Mouse (Mus musculus) neural tube, embryonic 11.5 days (tissue): ENCODE results near the gene Tmem151a. TPM values are rescaled to one million over a fixed set of nuclear protein-coding genes. Genes with fewer than 3 reads are reported as not detected.
A peak's percentile ranks its signal among the peaks of the same experiment; 100 is the strongest.
"Not testable (repeated sequence)": the region's sequence is repeated elsewhere in the genome, so short reads cannot be mapped to it uniquely, and the experiment has no call there.

Source experiments
- ATAC-seq: fragments of 200-750 bp; cut with Nextera tagmentation; 2 replicates; pipeline ENCODE4 v1.8.0; 2017; ENCODE audit warnings: moderate number of reproducible peaks, mild to moderate bottlenecking, moderate TSS enrichment, moderate library complexity; ENCODE audit not compliant: insufficient read depth, low FRiP score, low TSS enrichment
- DNase-seq: peaks from one replicate; pipeline ENCODE4 v3.0.0-alpha.2; 2015; ENCODE audit warnings: low spot score
- H3K27ac ChIP-seq: fragments of 300-500 bp; sonication (generic); 2 replicates; pipeline ENCODE4 v1.5.1; 2014; ENCODE audit warnings: low read depth, mild to moderate bottlenecking, low read length
- H3K27me3 ChIP-seq: fragments of 300-500 bp; sonication (generic); 2 replicates; pipeline ENCODE4 v1.6.1; 2014; ENCODE audit warnings: mild to moderate bottlenecking, low read length, mixed read lengths; ENCODE audit not compliant: control insufficient read depth, insufficient read depth
- H3K36me3 ChIP-seq: fragments of 300-500 bp; sonication (generic); 2 replicates; pipeline ENCODE4 v1.6.1; 2014; ENCODE audit warnings: mild to moderate bottlenecking, low read length, moderate library complexity, mixed read lengths; ENCODE audit not compliant: control insufficient read depth, insufficient read depth
- H3K4me1 ChIP-seq: fragments of 300-500 bp; sonication (generic); 2 replicates; pipeline ENCODE4 v1.6.1; 2014; ENCODE audit warnings: low read length, mixed read lengths; ENCODE audit not compliant: control insufficient read depth, insufficient read depth
- H3K4me2 ChIP-seq: fragments of 300-500 bp; sonication (generic); 2 replicates; pipeline ENCODE4 v1.6.1; 2014; ENCODE audit warnings: low read depth, mild to moderate bottlenecking, moderate library complexity
- H3K4me3 ChIP-seq: fragments of 300-500 bp; sonication (generic); 2 replicates; pipeline ENCODE4 v1.5.1; 2014; ENCODE audit warnings: low read depth, low read length
- H3K9ac ChIP-seq: fragments of 300-500 bp; sonication (generic); 2 replicates; pipeline ENCODE4 v1.6.1; 2014; ENCODE audit warnings: mild to moderate bottlenecking, low read length
- H3K9me3 ChIP-seq: fragments of 300-500 bp; sonication (generic); 2 replicates; pipeline ENCODE4 v1.6.1; 2016; ENCODE audit warnings: low read length; ENCODE audit not compliant: control insufficient read depth
- WGBS: fragments of 180-500 bp; shearing (Covaris S2); extraction: QIAGEN DNeasy Blood & Tissue Kit; methylation state at CpG from one replicate; pipeline ENCODE4 v1.1.7; 2014; 5-methylcytosine and 5-hydroxymethylcytosine counted together
- polyA plus RNA-seq: library from polyadenylated mRNA; unstranded; fragments of >200 nt; fragmentation: Nextera tagmentation; extraction: Ambion mirVana; gene quantifications from 2 replicates; pipeline ENCODE4 v1.2.1, GENCODE M21; 2014

Gene Tmem151a
- polyA plus RNA-seq, 1 experiment from 2014 or later, result 2.0 TPM

- peaks cover 11% of the 10 kb centered on the region for H3K4me1 ChIP-seq
- H3K4me2 ChIP-seq, result peak within 1 kb of the TSS; percentile 83
- DNase-seq (peak; percentile 92), ATAC-seq (peak; percentile 95)
- peaks cover 34% of the 10 kb centered on the region for H3K27me3 ChIP-seq
- WGBS, result under 1% methylated on average over 58 of the region's 58 CpGs
- peak within 1 kb of the TSS; percentile 83 for H3K4me3 ChIP-seq
- H3K36me3 ChIP-seq, result peaks cover 4% of the 10 kb centered on the region
- H3K9me3 ChIP-seq, result no peaks in the 10 kb centered on the region
- peak within 1 kb of the TSS; percentile 64; the same call in 1 of the 2 replicates for H3K27ac ChIP-seq
- H3K9ac ChIP-seq, result peak within 1 kb of the TSS; percentile 69
Measured at GRCm38 (mm10) chr19:5087884-5088728, 2.8 kb upstream of the Tmem151a start, which contains the start of gene Yif1a. Gene Yif1a (plus strand): TSS chr19:5088538.

DNA sequence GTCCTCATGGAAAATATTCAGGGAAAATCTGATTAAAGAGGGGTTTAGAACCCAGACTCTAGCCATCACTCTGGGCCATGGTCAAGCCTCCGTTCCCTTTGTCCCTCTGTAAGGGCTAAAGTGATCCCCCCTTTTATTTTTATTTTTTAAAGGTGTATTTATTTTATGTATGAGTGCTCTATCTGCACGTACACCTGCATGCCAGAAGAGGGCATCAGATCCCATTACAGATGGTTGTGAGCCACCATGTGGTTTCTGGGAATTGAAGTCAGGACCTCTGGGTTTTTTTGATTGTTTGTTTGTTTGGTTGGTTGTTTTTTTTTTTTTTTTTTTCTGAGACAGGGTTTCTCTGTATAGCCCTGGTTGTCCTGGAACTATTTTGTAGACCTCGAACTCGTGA is 1.2 kb upstream of the Tmem151a start:
- H3K4me3 ChIP-seq, H3K4me2 ChIP-seq, H3K9me3 ChIP-seq, H3K9ac ChIP-seq, H3K36me3 ChIP-seq, H3K27ac ChIP-seq, ATAC-seq, DNase-seq: not testable (repeated sequence)
- Histone ChIP-seq H3K27me3 (peaks cover 50% of the 10 kb centered on the region), H3K4me1 (peaks cover 11% of the 10 kb centered on the region)
- WGBS, result 48% methylated on average over 4 of the region's 4 CpGs

DNA sequence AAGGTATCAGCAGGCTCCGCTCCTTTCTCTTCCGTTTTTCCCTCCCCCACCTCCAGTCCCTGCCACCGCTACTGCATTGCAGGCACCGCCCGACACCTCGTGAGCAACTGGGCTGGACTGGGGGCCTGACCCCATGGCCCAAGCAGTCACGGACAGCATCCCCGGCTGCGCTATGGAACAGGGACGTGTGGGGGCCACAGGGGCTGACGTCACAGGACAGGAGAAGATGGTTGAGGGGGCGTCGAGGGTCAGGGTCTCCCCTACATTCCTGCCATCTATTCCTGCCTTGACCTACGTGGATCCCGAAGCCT is 542 bp downstream of the Tmem151a start:
- peak overlapping the region; percentile 42 for H3K4me3 ChIP-seq
- no peak overlapping the region for H3K9ac ChIP-seq
- peaks cover 65% of the 10 kb centered on the region for H3K27me3 ChIP-seq
- H3K36me3 ChIP-seq, result no peaks in the 10 kb centered on the region
- peaks cover 11% of the 10 kb centered on the region for H3K4me1 ChIP-seq
- H3K9me3 ChIP-seq, result no peaks in the 10 kb centered on the region
- no peak overlapping the region for H3K27ac ChIP-seq
- DNase-seq (no peak), ATAC-seq (no peak)
- peak overlapping the region; percentile 61 for H3K4me2 ChIP-seq
- 5% methylated on average over 15 of the region's 15 CpGs for WGBS

DNA sequence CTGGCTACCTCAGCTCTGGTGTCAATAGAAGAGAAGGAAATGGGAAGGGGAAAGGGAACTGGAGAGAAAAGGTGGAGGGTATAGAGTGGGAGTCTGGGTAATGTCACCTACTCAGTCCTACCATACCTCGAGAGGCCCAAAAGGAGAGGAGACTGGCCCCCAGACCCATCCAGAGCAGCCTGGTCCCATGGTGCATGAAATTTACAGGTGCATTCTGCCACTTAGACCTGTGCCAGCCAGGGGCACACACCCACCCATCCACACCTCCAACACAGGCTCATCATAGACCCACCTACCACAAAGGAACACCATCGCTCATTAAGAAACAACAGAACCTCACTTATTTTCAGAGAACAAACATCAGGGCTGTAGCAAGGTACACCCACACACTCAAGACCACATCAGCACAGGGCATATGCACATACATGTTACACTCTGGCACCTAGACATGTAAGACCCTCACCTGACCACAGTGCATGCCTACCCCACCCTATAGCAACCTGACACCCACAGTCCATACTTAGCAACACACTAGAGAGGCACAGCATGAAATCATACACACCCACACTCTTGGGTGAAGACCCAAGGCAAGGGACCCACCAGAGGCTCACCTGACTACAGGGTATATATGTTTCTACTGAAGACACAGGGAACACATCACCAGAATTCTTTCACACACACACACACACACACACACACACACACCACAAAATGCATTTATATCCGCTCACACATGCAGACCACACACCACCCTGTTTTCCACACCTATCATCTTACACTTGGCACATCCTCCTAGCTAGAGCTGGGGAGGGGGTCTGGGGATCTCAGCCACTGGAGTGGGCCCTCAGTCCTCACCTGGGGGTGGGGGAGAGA is 1.1 kb downstream of the Tmem151a start:
- ATAC-seq (no peak), DNase-seq (no peak)
- H3K9me3 ChIP-seq, result no peaks in the 10 kb centered on the region
- H3K4me2 ChIP-seq, result no peak overlapping the region; the same call in 1 of the 2 replicates
- no peak overlapping the region for H3K4me3 ChIP-seq
- no peak overlapping the region for H3K9ac ChIP-seq
- peaks cover 9% of the 10 kb centered on the region for H3K4me1 ChIP-seq
- H3K36me3 ChIP-seq, result no peaks in the 10 kb centered on the region
- no peak overlapping the region for H3K27ac ChIP-seq
- H3K27me3 ChIP-seq, result peaks cover 65% of the 10 kb centered on the region
- 75% methylated on average over 3 of the region's 3 CpGs for WGBS

- H3K27me3 ChIP-seq, result peaks cover 65% of the 10 kb centered on the region
- H3K9ac ChIP-seq, result no peak overlapping the region
- no peak overlapping the region for H3K4me3 ChIP-seq
- 74% methylated on average over 24 of the region's 24 CpGs for WGBS
- no peak overlapping the region for H3K4me2 ChIP-seq
- DNase-seq (no peak), ATAC-seq (no peak)
- no peaks in the 10 kb centered on the region for H3K36me3 ChIP-seq
- H3K9me3 ChIP-seq, result no peaks in the 10 kb centered on the region
- no peak overlapping the region for H3K27ac ChIP-seq
- peaks cover 4% of the 10 kb centered on the region for H3K4me1 ChIP-seq
Measured at GRCm38 (mm10) chr19:5082596-5082995, 2.7 kb downstream of the Tmem151a start.

GRCm38 (mm10) chr19:5082005-5082404 is 3.3 kb downstream of the Tmem151a start:
- Histone ChIP-seq H3K9ac (no peak overlapping the region), H3K27me3 (peaks cover 65% of the 10 kb centered on the region), H3K4me2 (no peak overlapping the region), H3K36me3 (no peaks in the 10 kb centered on the region), H3K4me3 (no peak overlapping the region), H3K4me1 (no peaks in the 10 kb centered on the region), H3K9me3 (no peaks in the 10 kb centered on the region), H3K27ac (no peak overlapping the region)
- WGBS, result 67% methylated on average over 18 of the region's 18 CpGs
- DNase-seq (no peak), ATAC-seq (no peak)

- no peaks in the 10 kb centered on the region for H3K4me1 ChIP-seq
- no peak overlapping the region for H3K4me3 ChIP-seq
- H3K27ac ChIP-seq, result no peak overlapping the region
- DNase-seq (no peak), ATAC-seq (no peak)
- H3K27me3 ChIP-seq, result peaks cover 42% of the 10 kb centered on the region
- WGBS, result 90% methylated on average over 1 of the region's 1 CpGs
- no peak overlapping the region for H3K9ac ChIP-seq
- H3K36me3 ChIP-seq, result no peaks in the 10 kb centered on the region
- H3K4me2 ChIP-seq, result no peak overlapping the region
- no peaks in the 10 kb centered on the region for H3K9me3 ChIP-seq
Measured at GRCm38 (mm10) chr19:5079279-5079678, 6.1 kb downstream of the Tmem151a start.

GRCm38 (mm10) chr19:5073518-5073917 is 11.8 kb downstream of the Tmem151a start:
- Histone ChIP-seq H3K9ac (no peak overlapping the region), H3K27me3 (peaks cover 20% of the 10 kb centered on the region), H3K4me2 (no peak overlapping the region), H3K4me3 (no peak overlapping the region), H3K4me1 (peaks cover 17% of the 10 kb centered on the region), H3K27ac (no peak overlapping the region), H3K36me3 (no peaks in the 10 kb centered on the region), H3K9me3 (no peaks in the 10 kb centered on the region)
- DNase-seq (no peak), ATAC-seq (no peak)
- 47% methylated on average over 5 of the region's 5 CpGs for WGBS
